Mouse (Mus musculus): ENCODE data around the gene Tnfaip8l2.
"Not testable (repeated sequence)": the region's sequence is repeated elsewhere in the genome, so short reads cannot be mapped to it uniquely, and the experiment has no call there.

Tnfaip8l2 gene

GRCm38 (mm10) chr3:95161041-95161551, 18.9 kb upstream of the Tnfaip8l2 start:
- in situ Hi-C loops (cut with MboI, MseI): no loop called here

- in situ Hi-C loops (cut with MboI, MseI): no loop called here
These were observed 18.1 kb upstream of the Tnfaip8l2 start, which contains the start of gene Sema6c for GRCm38 (mm10) chr3:95159987-95160963. Gene Sema6c, plus strand, starts transcription at chr3:95160457.

- in situ Hi-C loops (cut with MboI, MseI): no loop called here
These were observed 17.4 kb upstream of the Tnfaip8l2 start for GRCm38 (mm10) chr3:95159511-95159986.

- in situ Hi-C loops (cut with MboI, MseI): no loop called here
These were observed 11.7 kb upstream of the Tnfaip8l2 start for GRCm38 (mm10) chr3:95153874-95154273.

GRCm38 (mm10) chr3:95147924-95148323, 5.8 kb upstream of the Tnfaip8l2 start:
- in situ Hi-C loops (cut with MboI, MseI): loop anchor here in 1 of 2 experiments (10.0 kb wide), 1 partner anchor 117 kb away; no protein-coding TSS in a partner anchor

GRCm38 (mm10) chr3:95142617-95143011, 454 bp upstream of the Tnfaip8l2 start:
- in situ Hi-C loops (cut with MboI, MseI): loop anchor here in 1 of 2 experiments (5.0 to 10.0 kb wide), 2 partner anchors 70 to 122 kb away; no protein-coding TSS in a partner anchor

- in situ Hi-C loops (cut with MboI, MseI): loop anchor here in 1 of 2 experiments (5.0 to 10.0 kb wide), 2 partner anchors 71 to 123 kb away; no protein-coding TSS in a partner anchor
These were observed 686 bp downstream of the Tnfaip8l2 start for GRCm38 (mm10) chr3:95141474-95141873.

- in situ Hi-C loops (cut with MboI, MseI): loop anchor here in 1 of 2 experiments (5.0 to 10.0 kb wide), 2 partner anchors 72 to 124 kb away; no protein-coding TSS in a partner anchor
These were observed 1.4 kb downstream of the Tnfaip8l2 start for GRCm38 (mm10) chr3:95140795-95141194.

GRCm38 (mm10) chr3:95140289-95140595, 1.9 kb downstream of the Tnfaip8l2 start:
- in situ Hi-C loops (cut with MboI, MseI): loop anchor here in 1 of 2 experiments (5.0 to 10.0 kb wide), 2 partner anchors 72 to 125 kb away; no protein-coding TSS in a partner anchor

- in situ Hi-C loops (cut with MboI, MseI): loop anchor here (5.0 to 10.0 kb wide), 3 partner anchors 73 to 1212 kb away; no protein-coding TSS in a partner anchor
These were observed 2.4 kb downstream of the Tnfaip8l2 start for GRCm38 (mm10) chr3:95139586-95140288.

- in situ Hi-C loops (cut with MboI, MseI): loop anchor here (5.0 kb wide), 1 partner anchor 1209 kb away; no protein-coding TSS in a partner anchor
These were observed 5.8 kb downstream of the Tnfaip8l2 start for GRCm38 (mm10) chr3:95136336-95136735.

- in situ Hi-C loops (cut with MboI, MseI): loop anchor here (5.0 kb wide), 1 partner anchor 1208 kb away; no protein-coding TSS in a partner anchor
These were observed 6.6 kb downstream of the Tnfaip8l2 start for GRCm38 (mm10) chr3:95135433-95136052.

- in situ Hi-C loops (cut with MboI, MseI): loop anchor here (5.0 kb wide), 1 partner anchor 1208 kb away; no protein-coding TSS in a partner anchor
These were observed 7.1 kb downstream of the Tnfaip8l2 start for GRCm38 (mm10) chr3:95135023-95135422.

- in situ Hi-C loops (cut with MboI, MseI): not testable (repeated sequence)
These were observed 8.0 kb downstream of the Tnfaip8l2 start for GRCm38 (mm10) chr3:95134133-95134532.

GRCm38 (mm10) chr3:95133680-95134101, 8.5 kb downstream of the Tnfaip8l2 start, which contains the start of the genes Scnm1 and Lysmd1:
Gene Scnm1, minus strand, starts transcription at chr3:95134011.
Gene Lysmd1, plus strand, starts transcription at chr3:95134088.
- in situ Hi-C loops (cut with MboI, MseI): no loop called here

GRCm38 (mm10) chr3:95133176-95133575, 9.0 kb downstream of the Tnfaip8l2 start:
- in situ Hi-C loops (cut with MboI, MseI): no loop called here

GRCm38 (mm10) chr3:95132389-95132788, 9.8 kb downstream of the Tnfaip8l2 start:
- in situ Hi-C loops (cut with MboI, MseI): not testable (repeated sequence)

- in situ Hi-C loops (cut with MboI, MseI): no loop called here
These were observed 12.1 kb downstream of the Tnfaip8l2 start for GRCm38 (mm10) chr3:95130081-95130480.

GRCm38 (mm10) chr3:95129226-95129651, 12.9 kb downstream of the Tnfaip8l2 start:
- in situ Hi-C loops (cut with MboI, MseI): no loop called here

GRCm38 (mm10) chr3:95124972-95125371, 17.2 kb downstream of the Tnfaip8l2 start:
- in situ Hi-C loops (cut with MboI, MseI): loop anchor here in 1 of 2 experiments (25.0 kb wide), 1 partner anchor 1112 kb away; the partner anchor contains the start of genes Hist2h2aa1, Hist2h2aa2, Hist2h3c1 and Hist2h3c2
